Mouse (Mus musculus) kidney, embryonic 16.5 days (tissue): ENCODE results near the gene Rint1. TPM values are rescaled to one million over a fixed set of nuclear protein-coding genes. Genes with fewer than 3 reads are reported as not detected.
"Not testable (repeated sequence)": the region's sequence is repeated elsewhere in the genome, so short reads cannot be mapped to it uniquely, and the experiment has no call there.

Source experiments
- ATAC-seq: fragments of 200-750 bp; cut with Nextera tagmentation; 2 replicates; pipeline ENCODE4 v1.8.0; 2017; ENCODE audit warnings: moderate TSS enrichment; ENCODE audit not compliant: low FRiP score, low TSS enrichment
- H3K27ac ChIP-seq: fragments of 300-500 bp; sonication (generic); 2 replicates; pipeline ENCODE4 v1.5.1; 2014; ENCODE audit warnings: low read length
- H3K27me3 ChIP-seq: fragments of 300-500 bp; sonication (generic); 2 replicates; pipeline ENCODE4 v1.6.1; 2014; ENCODE audit warnings: low read length, control low read depth, mixed read lengths; ENCODE audit not compliant: insufficient read depth
- H3K36me3 ChIP-seq: fragments of 300-500 bp; sonication (generic); 2 replicates; pipeline ENCODE4 v1.6.1; 2014; ENCODE audit warnings: low read length, control low read depth, mixed read lengths; ENCODE audit not compliant: insufficient read depth
- H3K4me1 ChIP-seq: fragments of 300-500 bp; sonication (generic); 2 replicates; pipeline ENCODE4 v1.6.1; 2014; ENCODE audit warnings: low read length, control low read depth, mixed read lengths; ENCODE audit not compliant: insufficient read depth
- H3K4me2 ChIP-seq: fragments of 300-500 bp; sonication (generic); replicated peaks from 2 replicates; pipeline ENCODE4 v1.6.1; 2014; ENCODE audit warnings: low read depth, low read length
- H3K4me3 ChIP-seq: fragments of 300-500 bp; sonication (generic); 2 replicates; pipeline ENCODE4 v1.5.1; 2014; ENCODE audit warnings: mild to moderate bottlenecking, low read length
- H3K9ac ChIP-seq: fragments of 300-500 bp; sonication (generic); replicated peaks from 2 replicates; pipeline ENCODE4 v1.6.1; 2014; ENCODE audit warnings: low read length
- H3K9me3 ChIP-seq: fragments of 300-500 bp; sonication (generic); 2 replicates; pipeline ENCODE4 v1.6.1; 2016; ENCODE audit warnings: low read length, control low read depth
- WGBS: fragments of 180-500 bp; shearing (Covaris S2); extraction: QIAGEN DNeasy Blood & Tissue Kit; methylation state at CpG from one replicate; pipeline ENCODE4 v1.1.7; 2014; 5-methylcytosine and 5-hydroxymethylcytosine counted together
- polyA plus RNA-seq: library from polyadenylated mRNA; unstranded; fragments of >200 nt; fragmentation: Nextera tagmentation; extraction: Ambion mirVana; gene quantifications from 2 replicates; pipeline ENCODE4 v1.2.1, GENCODE M21; 2015

Gene Rint1
- polyA plus RNA-seq, 1 experiment from 2014 or later: 33.6 TPM

- Histone ChIP-seq H3K4me1 (no peaks in the 10 kb centered on the region), H3K9me3 (no peaks in the 10 kb centered on the region), H3K27ac (no peak overlapping the region), H3K27me3 (no peaks in the 10 kb centered on the region), H3K9ac (no peak overlapping the region), H3K36me3 (peaks cover 26% of the 10 kb centered on the region), H3K4me2 (no peak overlapping the region), H3K4me3 (no peak overlapping the region)
- WGBS: 74% methylated on average over 11 of the region's 11 CpGs
- ATAC-seq: no peak
Measured at GRCm38 (mm10) chr5:23822306-23822705, 34.8 kb downstream of the Rint1 start.

GRCm38 (mm10) chr5:23824171-23824733, 36.7 kb downstream of the Rint1 start:
- Histone ChIP-seq H3K9ac (no peak overlapping the region), H3K4me1 (no peaks in the 10 kb centered on the region), H3K4me3 (no peak overlapping the region), H3K27ac (no peak overlapping the region), H3K36me3 (peaks cover 12% of the 10 kb centered on the region), H3K27me3 (no peaks in the 10 kb centered on the region), H3K9me3 (no peaks in the 10 kb centered on the region), H3K4me2 (no peak overlapping the region)
- 76% methylated on average over 8 of the region's 8 CpGs for WGBS
- ATAC-seq: no peak

GRCm38 (mm10) chr5:23826321-23827004, 39.0 kb downstream of the Rint1 start:
- ATAC-seq: no peak; the same call in 1 of the 2 replicates
- H3K27me3 ChIP-seq: peaks cover 6% of the 10 kb centered on the region; the same call in 1 of the 2 replicates
- H3K36me3 ChIP-seq: no peaks in the 10 kb centered on the region
- no peaks in the 10 kb centered on the region for H3K4me1 ChIP-seq
- no peak overlapping the region for H3K4me2 ChIP-seq
- H3K4me3 ChIP-seq: no peak overlapping the region
- H3K9me3 ChIP-seq: no peaks in the 10 kb centered on the region
- H3K27ac ChIP-seq: no peak overlapping the region
- 34% methylated on average over 11 of the region's 11 CpGs for WGBS
- no peak overlapping the region for H3K9ac ChIP-seq

DNA sequence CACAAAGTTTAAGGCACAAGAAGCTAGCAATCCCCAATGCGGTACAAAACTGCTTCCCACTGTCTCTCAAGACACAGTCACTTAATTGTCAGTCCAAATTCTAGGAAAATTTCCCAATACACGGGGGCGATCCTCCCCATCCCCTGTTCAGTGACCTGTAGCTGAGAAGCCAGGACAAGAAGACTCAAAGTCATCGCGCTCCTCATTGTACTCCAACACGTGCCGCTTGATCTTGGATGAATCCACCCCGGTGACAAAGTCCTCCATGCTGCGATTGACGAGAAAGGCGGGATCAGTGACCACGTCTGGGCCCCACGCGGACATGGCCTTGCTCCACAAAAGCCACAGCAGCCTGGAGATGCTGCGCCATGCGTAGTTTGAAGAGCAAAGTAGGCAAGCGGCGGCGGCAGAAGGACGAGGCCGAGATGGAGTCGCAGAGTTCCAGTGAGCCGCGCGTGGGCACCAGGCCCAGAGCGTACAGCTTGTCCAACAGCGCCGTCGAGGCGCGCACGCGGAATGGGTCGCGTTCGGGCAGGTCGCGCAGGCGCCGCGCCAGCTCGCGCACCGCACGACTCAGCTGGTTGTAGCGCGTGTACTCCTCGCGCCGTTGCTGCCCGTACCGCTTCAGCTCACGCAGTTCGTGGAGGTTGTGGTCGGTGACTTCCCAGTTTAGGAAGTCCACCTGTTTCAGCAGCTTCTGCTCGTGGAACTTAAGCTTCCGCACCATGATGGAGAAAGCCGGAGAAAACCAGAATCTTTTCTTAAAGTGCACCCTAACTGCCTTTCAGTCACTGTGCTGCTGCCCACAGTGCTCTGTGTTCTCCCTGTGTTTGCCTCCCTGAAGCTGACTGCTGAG, 43.6 kb downstream of the Rint1 start:
- no peaks in the 10 kb centered on the region for H3K9me3 ChIP-seq
- 48% methylated on average over 58 of the region's 58 CpGs for WGBS
- no peak overlapping the region for H3K27ac ChIP-seq
- no peak overlapping the region; the same call in 1 of the 2 replicates for H3K4me3 ChIP-seq
- H3K4me1 ChIP-seq: no peaks in the 10 kb centered on the region
- peaks cover 12% of the 10 kb centered on the region for H3K27me3 ChIP-seq
- H3K4me2 ChIP-seq: peak overlapping the region; percentile 38
- H3K9ac ChIP-seq: no peak overlapping the region
- no peaks in the 10 kb centered on the region for H3K36me3 ChIP-seq
- ATAC-seq: peak; percentile 27; the same call in 1 of the 2 replicates

DNA sequence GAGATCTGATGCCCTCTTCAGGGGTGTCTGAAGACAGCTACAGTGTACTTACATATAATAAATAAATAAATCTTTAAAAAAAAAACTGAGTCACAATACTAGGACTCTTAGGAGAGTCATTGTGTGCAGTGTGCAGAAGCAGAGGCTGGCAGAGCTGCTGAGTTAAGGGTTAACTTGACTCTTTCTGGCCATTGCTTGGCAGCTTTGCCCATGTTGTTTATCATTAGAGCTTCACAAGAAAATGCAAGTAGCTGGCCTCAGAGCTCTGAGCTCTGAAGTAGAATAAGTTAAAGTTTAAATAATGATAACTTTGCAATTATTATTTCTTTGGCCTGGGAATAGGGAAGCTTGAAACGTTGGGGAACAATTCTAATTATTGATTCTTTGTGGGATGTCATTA, 48.2 kb downstream of the Rint1 start:
- WGBS: 72% methylated on average over 1 of the region's 1 CpGs
- not testable (repeated sequence) for H3K9ac ChIP-seq, H3K9me3 ChIP-seq, H3K4me3 ChIP-seq, H3K36me3 ChIP-seq, ATAC-seq, H3K4me1 ChIP-seq, H3K4me2 ChIP-seq, H3K27ac ChIP-seq
- peaks cover 12% of the 10 kb centered on the region for H3K27me3 ChIP-seq

GRCm38 (mm10) chr5:23838158-23838557, 50.6 kb downstream of the Rint1 start:
- Histone ChIP-seq H3K4me3 (no peak overlapping the region), H3K27ac (no peak overlapping the region), H3K9ac (no peak overlapping the region), H3K27me3 (no peaks in the 10 kb centered on the region; the same call in 1 of the 2 replicates), H3K4me2 (no peak overlapping the region), H3K36me3 (peaks cover 10% of the 10 kb centered on the region), H3K4me1 (peaks cover 6% of the 10 kb centered on the region), H3K9me3 (no peaks in the 10 kb centered on the region)
- 88% methylated on average over 7 of the region's 7 CpGs for WGBS
- no peak for ATAC-seq

- Histone ChIP-seq H3K9ac (peak within 1 kb of the TSS; percentile 72), H3K4me1 (peaks cover 16% of the 10 kb centered on the region), H3K27me3 (no peaks in the 10 kb centered on the region), H3K4me2 (peak within 1 kb of the TSS; percentile 81), H3K9me3 (no peaks in the 10 kb centered on the region), H3K4me3 (peak within 1 kb of the TSS; percentile 59), H3K27ac (peak within 1 kb of the TSS; percentile 89), H3K36me3 (peaks cover 7% of the 10 kb centered on the region)
- WGBS: under 1% methylated on average over 44 of the region's 44 CpGs
- ATAC-seq: peak; percentile 94
Measured at GRCm38 (mm10) chr5:23843674-23844530, 56.4 kb downstream of the Rint1 start, which contains the start of gene Tomm7. Gene Tomm7 (minus strand): TSS chr5:23844161.

DNA sequence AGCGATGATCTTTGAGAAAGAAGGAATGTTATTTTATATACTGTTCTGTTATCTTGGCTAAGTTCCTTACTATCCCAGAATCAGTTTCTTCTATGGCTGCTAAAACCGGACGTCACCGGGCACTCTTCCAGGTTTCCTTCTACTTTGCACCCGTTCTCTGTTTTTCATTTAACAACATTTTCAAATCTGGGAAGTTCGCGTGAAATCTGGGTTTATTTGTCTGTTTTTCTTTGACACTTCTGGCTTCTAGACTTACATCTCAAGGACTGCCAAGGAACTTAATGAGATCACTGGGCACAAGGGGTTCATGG, 57.0 kb downstream of the Rint1 start:
- Histone ChIP-seq H3K9me3 (no peaks in the 10 kb centered on the region), H3K27me3 (no peaks in the 10 kb centered on the region), H3K9ac (peak overlapping the region; percentile 72), H3K4me3 (peak overlapping the region; percentile 59), H3K27ac (peak overlapping the region; percentile 89), H3K4me2 (peak overlapping the region; percentile 60), H3K36me3 (peaks cover 2% of the 10 kb centered on the region; the same call in 1 of the 2 replicates), H3K4me1 (peaks cover 16% of the 10 kb centered on the region)
- peak; percentile 16; the same call in 1 of the 2 replicates for ATAC-seq
- 27% methylated on average over 7 of the region's 7 CpGs for WGBS

DNA sequence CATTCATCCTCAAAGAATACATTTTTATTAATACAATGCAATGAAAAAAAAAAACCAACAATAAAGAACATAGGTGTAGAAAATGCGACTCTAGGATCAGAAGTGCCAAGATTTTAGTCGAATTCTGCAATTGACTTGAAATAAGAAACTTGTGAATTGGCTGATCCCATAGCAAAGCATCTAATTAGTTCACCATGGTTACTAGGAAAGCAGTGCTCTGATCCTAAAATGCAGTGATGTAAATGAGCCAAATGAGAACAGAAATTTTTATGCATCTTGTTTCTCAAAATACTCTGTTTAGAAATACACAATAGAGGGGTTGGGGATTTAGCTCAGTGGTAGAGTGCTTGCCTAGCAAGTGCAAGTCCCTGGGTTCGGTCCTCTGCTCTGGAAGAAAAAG, 57.6 kb downstream of the Rint1 start:
- Histone ChIP-seq H3K4me2 (no peak overlapping the region), H3K27me3 (no peaks in the 10 kb centered on the region), H3K4me3 (no peak overlapping the region), H3K9ac (no peak overlapping the region), H3K36me3 (no peaks in the 10 kb centered on the region), H3K9me3 (no peaks in the 10 kb centered on the region), H3K4me1 (peaks cover 16% of the 10 kb centered on the region), H3K27ac (0 out of 2 replicates have a peak overlapping the region, but pooled peaks have one; percentile 89)
- no peak for ATAC-seq
- 89% methylated on average over 3 of the region's 3 CpGs for WGBS
